Mouse (Mus musculus) CD8-positive naive resting alpha-beta T cell, adult 2 months (primary cell): Measurements from ENCODE around the gene Mettl8.

Experiments
- DNase-seq, 2 experiments: peaks; one replicate each; pipeline ENCODE4 v3.0.0; 2022; ENCODE audit warnings: low read depth in 2 of 2, low spot score in 2 of 2

Gene Mettl8

GRCm38 (mm10) chr2:71055300-71056114 is at the start of gene Mettl8, which contains the start of gene Dcaf17:
Gene Mettl8 (minus strand): TSS chr2:71055583.
Gene Dcaf17 (plus strand): TSS chr2:71055328.
- peak; percentile 92 to 93 for DNase-seq

- no peak for DNase-seq
These were observed 49.3 kb upstream of the Mettl8 start for GRCm38 (mm10) chr2:71104696-71105095.

- no peak for DNase-seq
These were observed 47.9 kb upstream of the Mettl8 start for GRCm38 (mm10) chr2:71103292-71103680.

GRCm38 (mm10) chr2:71102621-71103291 is 47.4 kb upstream of the Mettl8 start:
- no peak for DNase-seq

GRCm38 (mm10) chr2:71096170-71096569 is 40.8 kb upstream of the Mettl8 start:
- no peak for DNase-seq

GRCm38 (mm10) chr2:71090660-71091445 is 35.5 kb upstream of the Mettl8 start:
- DNase-seq, result no peak

- DNase-seq, result no peak
These were observed 34.4 kb upstream of the Mettl8 start for GRCm38 (mm10) chr2:71089766-71090165.

- DNase-seq, result no peak
These were observed 28.2 kb upstream of the Mettl8 start for GRCm38 (mm10) chr2:71083454-71084193.

GRCm38 (mm10) chr2:71082416-71082815 is 27.0 kb upstream of the Mettl8 start:
- DNase-seq, result no peak

GRCm38 (mm10) chr2:71073828-71074227 is 18.4 kb upstream of the Mettl8 start:
- no peak for DNase-seq

GRCm38 (mm10) chr2:71073330-71073729 is 17.9 kb upstream of the Mettl8 start:
- DNase-seq, result no peak

GRCm38 (mm10) chr2:71071601-71072000 is 16.2 kb upstream of the Mettl8 start:
- no peak for DNase-seq

- DNase-seq, result no peak
These were observed 892 bp upstream of the Mettl8 start for GRCm38 (mm10) chr2:71056115-71056835.

GRCm38 (mm10) chr2:71054716-71055115 is 667 bp downstream of the Mettl8 start:
- no peak for DNase-seq

- no peak for DNase-seq
These were observed 4.9 kb downstream of the Mettl8 start for GRCm38 (mm10) chr2:71050511-71050910.

GRCm38 (mm10) chr2:71048896-71049295 is 6.5 kb downstream of the Mettl8 start:
- no peak for DNase-seq

GRCm38 (mm10) chr2:71046751-71047320 is 8.5 kb downstream of the Mettl8 start:
- DNase-seq, result peak in 1 of 2 experiments; percentile 58

GRCm38 (mm10) chr2:71046151-71046550 is 9.2 kb downstream of the Mettl8 start:
- no peak for DNase-seq

- DNase-seq, result no peak
These were observed 15.8 kb downstream of the Mettl8 start for GRCm38 (mm10) chr2:71039522-71040121.
